Mouse (Mus musculus) G1E (cell line): ENCODE data around the gene Ovca2.

ENCODE experiments used
- CTCF ChIP-seq: IDR thresholded peaks from 2 replicates; pipeline ENCODE4 v1.5.1; 2012; ENCODE audit warnings: low read depth, low read length, inconsistent platforms, mixed read lengths
- GATA1 ChIP-seq: IDR thresholded peaks from 2 replicates; pipeline ENCODE4 v1.6.1; 2012; ENCODE audit warnings: borderline replicate concordance, low read length, inconsistent platforms, mixed read lengths

- TF ChIP-seq CTCF (no peak), GATA1 (no peak)
Observed at GRCm38 (mm10) chr11:75199951-75200350, 21.3 kb upstream of the Ovca2 start.
